Mouse (Mus musculus) monocyte, adult 5-6 weeks (primary cell): ENCODE measurements around the gene Ablim1. TPM values are rescaled to one million over a fixed set of nuclear protein-coding genes. Genes with fewer than 3 reads are reported as not detected.

Experiments
- ATAC-seq: fragments of 153-309, 156-312 bp; replicated peaks from 2 replicates; pipeline ENCODE4 v1.8.0; 2017; ENCODE audit warnings: mild to moderate bottlenecking; ENCODE audit not compliant: low TSS enrichment, insufficient number of reproducible peaks, severe bottlenecking, poor library complexity, low FRiP score
- total RNA-seq: library from RNA; stranded (forward); fragments of 200-1000, 200-491, 200-594 nt; gene quantifications from 3 replicates; pipeline ENCODE4 v1.2.3, GENCODE M21; 2017

The Ablim1 gene
- total RNA-seq, 1 experiment from 2014 or later: 62.1 TPM

DNA sequence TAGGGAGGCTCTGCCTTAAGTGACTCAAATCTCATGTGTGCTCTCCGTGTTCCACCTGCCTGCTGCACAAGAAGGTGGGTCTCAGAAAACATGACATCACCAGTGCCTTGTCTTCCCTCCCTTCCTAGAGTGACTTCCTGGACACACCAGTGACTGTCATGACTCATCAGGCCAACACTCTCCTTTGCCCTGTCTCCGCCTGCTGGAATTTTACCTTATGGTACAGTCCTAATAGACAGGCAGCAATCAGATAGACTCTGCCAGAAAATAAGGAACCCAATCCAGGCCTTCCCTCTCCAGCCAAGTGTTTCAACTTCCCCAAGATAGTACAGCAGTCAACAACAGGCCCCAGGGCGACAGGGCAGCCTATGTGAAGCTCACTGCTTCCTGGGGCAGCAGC lies 133.8 kb downstream of the Ablim1 start:
- ATAC-seq: no peak

GRCm38 (mm10) chr19:57180333-57180732 lies 134.4 kb downstream of the Ablim1 start:
- no peak for ATAC-seq

- ATAC-seq: no peak
These were observed 135.4 kb downstream of the Ablim1 start for GRCm38 (mm10) chr19:57179269-57179668.

- no peak for ATAC-seq
These were observed 137.4 kb downstream of the Ablim1 start for GRCm38 (mm10) chr19:57177334-57177733.

DNA sequence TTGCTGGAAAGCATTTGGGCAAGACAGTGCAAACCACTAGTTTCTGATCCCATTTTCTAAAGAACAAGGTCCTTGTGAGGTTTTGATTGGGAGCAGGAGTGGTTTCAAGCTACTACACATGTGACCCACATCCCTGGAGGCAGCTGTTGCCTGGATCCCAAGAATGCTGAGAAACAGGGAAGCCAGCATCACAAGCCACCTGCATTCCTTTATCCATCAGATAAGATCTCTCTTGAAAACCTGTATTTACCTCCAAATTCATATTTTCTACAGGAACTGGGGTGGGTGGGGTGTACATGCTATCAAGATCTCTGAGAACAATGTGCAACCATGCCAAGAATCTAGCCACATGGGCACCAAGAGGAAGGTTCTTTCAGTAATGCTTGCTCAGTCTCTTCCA lies 139.6 kb downstream of the Ablim1 start:
- ATAC-seq: no peak

- ATAC-seq: no peak
These were observed 140.2 kb downstream of the Ablim1 start for GRCm38 (mm10) chr19:57174541-57174940.

GRCm38 (mm10) chr19:57174045-57174444 lies 140.7 kb downstream of the Ablim1 start:
- no peak for ATAC-seq

DNA sequence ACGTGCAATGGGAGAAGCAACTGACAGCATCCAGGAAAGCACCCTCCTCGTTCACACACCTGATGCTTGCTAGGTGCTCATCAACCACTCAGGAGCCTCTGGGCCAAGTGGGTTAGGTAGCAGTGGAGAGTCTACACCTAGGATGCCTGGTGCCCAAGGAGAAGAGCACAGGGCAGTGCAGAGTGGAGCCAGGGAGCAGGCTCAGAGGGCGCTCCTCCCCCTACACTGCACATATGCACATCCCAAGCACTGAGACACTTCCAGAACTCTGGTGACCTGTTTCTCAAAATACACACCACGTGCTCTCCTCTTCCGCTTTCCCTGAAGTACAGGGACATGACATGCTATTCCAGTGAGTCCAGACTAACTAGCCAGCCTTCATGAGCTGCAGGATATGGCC lies 142.4 kb downstream of the Ablim1 start:
- ATAC-seq: no peak

DNA sequence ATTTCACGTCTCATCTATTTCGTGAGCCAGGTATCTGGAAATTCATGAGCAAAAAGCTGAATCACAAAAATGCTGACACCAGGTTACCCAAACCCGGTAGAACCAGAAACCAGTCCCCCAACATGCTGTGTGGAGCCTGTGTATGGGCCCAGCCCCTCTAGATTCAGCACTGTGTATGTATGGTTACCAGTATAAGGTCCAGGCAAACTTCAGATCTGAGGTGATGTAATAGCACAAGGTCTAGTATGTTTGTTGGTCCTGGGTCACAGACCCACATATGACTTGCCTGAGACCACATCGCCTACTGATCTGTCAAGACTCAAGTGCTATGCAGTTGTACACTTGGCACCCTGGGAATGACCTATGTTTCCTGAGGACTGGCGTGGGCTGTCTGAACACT lies 143.8 kb downstream of the Ablim1 start:
- ATAC-seq: no peak

DNA sequence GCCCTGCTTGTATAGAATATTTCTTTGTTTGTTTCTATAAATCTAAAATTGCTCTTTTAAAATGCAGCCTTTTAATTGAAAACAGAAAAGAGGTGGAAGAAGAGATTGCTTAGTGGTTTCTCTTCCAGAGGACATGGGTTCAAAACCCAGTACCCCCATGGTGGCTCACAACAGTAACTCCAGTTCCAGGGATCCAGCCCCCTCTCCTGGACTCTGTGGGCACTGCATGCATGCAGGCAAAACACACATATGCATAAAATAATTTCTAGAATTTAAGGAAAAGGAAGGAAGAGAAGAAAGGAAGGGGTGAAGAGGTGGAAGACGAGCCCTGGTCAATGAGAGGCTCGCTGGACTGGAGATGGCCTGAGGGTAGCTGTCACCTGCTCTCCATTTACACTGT lies 145.2 kb downstream of the Ablim1 start:
- ATAC-seq: no peak

GRCm38 (mm10) chr19:57167721-57168120 lies 147.0 kb downstream of the Ablim1 start:
- ATAC-seq: no peak

GRCm38 (mm10) chr19:57164882-57165281 lies 149.8 kb downstream of the Ablim1 start:
- ATAC-seq: no peak

DNA sequence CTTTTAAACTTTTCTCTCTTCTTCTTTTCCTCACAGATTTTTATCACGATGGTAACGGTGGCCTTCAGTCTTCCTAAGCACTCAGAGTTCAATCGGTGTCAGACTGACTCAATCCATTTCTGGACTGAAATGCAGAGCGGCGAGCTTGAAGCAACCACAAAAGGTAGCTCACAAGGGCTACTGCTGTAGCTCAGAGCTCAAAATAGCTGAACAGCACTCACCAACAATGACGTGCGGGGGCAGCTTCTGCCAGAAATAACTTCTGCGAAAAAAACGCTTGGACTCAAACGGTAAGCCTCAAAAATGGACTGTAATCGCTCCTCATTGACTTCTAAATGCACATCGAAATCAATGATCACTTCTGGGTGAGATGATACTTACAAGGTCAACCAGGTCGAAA lies 151.4 kb downstream of the Ablim1 start:
- ATAC-seq: no peak

DNA sequence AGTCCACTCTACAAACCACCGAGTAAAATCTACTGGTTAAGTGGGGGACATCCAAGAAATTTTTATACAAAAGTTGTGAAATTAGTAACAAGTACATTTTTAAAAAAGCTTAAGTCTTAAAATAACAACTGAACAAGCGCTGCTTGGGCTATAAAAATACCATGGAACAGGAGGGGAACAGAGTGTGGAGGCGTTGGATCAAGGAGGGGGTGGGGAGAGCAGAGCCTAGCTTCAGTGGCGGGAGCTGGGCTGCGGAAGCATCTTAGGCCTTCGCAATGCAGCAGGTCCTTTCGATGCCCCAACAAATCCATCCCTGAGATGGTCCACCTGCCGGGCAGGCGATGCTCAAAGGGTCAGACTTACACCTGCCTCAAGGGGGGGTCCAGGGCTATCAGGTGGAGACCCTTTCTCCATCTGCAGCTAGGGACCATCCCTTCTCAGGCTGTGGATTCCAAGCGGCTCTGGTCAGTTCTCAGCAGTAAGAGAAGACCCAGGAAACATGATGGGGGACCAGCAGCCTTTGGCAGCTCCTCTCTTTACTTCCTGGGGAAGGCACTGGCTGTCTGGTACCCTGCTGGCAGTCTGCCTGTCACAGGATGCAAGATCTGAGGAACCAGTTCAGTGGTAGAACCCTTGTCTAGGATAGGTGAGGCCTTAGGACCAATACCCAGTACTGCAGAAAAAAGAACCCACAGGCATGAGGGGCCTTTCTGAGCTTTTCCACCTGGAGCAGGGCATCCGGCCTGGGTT lies 152.6 kb downstream of the Ablim1 start:
- no peak for ATAC-seq

DNA sequence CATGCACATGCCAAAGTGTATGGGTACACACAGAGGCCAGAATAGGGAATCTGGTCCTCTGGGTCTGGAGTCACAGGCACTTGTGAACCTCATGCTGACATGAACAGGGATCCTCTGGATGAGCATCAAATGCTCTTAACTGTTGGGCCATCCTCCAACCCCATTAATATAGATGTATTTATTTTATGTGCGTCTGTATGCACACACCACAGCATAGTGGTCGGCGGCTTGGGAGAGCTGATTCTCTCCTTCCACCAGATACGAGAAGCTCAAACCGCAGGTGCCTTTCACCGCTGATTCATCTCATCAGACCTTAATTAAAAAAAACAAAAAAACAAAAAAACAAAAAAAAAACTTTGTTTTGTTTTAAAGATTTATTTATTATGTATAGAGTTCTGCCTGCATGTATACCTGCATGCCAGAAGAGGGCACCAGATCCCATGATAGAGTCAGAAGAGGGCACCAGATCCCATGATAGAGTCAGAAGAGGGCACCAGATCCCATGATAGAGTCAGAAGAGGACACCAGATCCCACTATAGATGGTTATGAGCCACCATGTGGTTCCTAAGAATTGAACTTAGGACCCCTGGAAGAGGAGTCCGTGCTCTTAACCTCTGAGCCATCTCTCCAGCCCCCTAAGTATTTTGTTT lies 153.6 kb downstream of the Ablim1 start:
- ATAC-seq: no peak

DNA sequence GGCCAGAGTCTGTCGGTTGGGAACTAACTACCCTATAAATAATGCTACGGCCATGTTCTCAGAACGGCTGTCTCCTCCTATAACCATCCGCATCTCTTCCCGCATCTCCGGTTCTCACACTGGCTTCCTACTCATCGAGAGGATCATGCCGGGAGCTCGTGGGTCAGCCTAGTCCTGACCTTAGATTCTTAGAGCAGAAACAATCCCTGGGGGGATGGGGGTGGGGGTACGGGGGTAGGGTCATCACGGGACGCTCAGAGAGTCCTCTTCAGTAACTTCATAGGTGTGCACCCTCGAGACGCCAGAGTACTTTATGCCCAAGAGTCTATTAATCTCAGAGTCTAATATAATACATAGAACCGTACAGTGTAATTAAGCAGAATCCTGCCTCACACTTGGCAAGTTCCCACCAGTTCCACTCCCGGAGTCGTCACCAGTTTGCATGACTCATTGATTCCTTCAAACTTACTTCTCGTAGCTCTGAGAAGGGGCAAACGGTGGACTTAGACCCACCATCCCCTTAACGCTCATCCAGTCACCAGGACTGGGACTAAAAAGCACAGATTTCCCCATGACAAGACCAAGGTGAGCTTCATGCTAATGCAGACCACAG lies 156.9 kb downstream of the Ablim1 start:
- ATAC-seq: no peak

DNA sequence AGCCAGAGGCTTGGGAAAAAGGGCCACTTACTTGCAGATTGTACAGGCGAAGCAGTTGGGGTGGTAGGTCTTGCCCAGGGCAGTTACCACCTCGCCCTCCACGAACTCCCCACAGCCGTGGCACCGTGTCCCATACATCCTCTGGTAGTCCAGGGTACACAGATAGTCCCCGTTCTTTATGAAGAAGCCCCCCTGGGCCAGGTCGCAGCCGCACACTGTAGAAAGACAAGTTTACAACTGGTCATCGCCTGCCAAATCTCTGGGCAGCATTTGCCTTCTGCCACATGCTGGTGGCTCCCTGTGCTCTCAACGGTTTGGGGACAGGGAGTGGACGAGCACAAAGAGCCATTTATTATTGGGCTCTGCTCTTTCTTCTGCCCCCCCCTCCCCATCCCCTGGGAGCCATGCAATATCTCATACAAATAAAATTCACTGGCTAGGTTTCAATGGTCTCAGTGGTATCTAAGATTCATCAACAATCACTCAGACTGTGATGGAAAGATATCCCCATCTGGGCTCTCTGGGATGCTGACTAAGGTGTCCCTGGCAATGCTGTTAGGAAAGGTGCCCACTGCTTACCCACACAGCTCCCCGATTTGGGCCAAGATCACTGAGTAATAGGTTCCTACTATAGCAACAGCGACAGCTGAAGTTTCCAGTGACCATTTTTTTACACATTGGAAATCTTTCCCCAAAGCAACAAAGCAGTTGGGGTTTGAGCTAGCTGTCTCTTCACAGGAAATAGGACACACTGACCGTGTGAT lies 159.4 kb downstream of the Ablim1 start:
- no peak for ATAC-seq

DNA sequence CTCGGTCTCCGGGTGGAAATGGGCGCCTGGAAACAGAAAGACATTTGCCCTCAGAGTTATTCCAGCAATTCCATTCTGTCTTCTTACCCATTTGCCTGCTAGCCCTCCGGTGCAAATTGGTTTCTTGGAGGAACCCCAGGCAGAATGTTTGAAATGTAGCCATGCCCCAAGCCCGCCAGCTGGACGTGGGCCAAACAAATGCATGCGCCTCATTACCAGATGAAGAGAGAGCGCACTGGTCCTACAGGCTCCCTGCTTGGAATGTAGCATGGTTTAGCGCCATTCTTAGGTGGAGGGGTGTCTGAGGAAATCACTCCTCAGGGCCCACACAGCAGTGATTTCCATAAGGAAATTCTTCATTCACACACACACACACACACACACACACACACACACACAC lies 162.4 kb downstream of the Ablim1 start:
- ATAC-seq: no peak

- ATAC-seq: no peak
These were observed 163.2 kb downstream of the Ablim1 start for GRCm38 (mm10) chr19:57151504-57151903.
